Mouse (Mus musculus): Measurements from ENCODE around the gene Sidt2.

Sidt2 gene

GRCm38 (mm10) chr9:45955107-45955963 is at the start of gene Sidt2:
TSS of gene Sidt2 (minus strand) at chr9:45955258.
- DNase-seq (ENCODE audit: low spot score in 2 of 2) = peak; percentile 89 to 90

- no peak for DNase-seq (ENCODE audit: low spot score in 2 of 2)
These were observed 49.5 kb upstream of the Sidt2 start for GRCm38 (mm10) chr9:46004529-46004928.

GRCm38 (mm10) chr9:46003729-46004128 is 48.7 kb upstream of the Sidt2 start:
- peak; percentile 48 to 55 for DNase-seq (ENCODE audit: low spot score in 2 of 2)

GRCm38 (mm10) chr9:45999009-45999408 is 44.0 kb upstream of the Sidt2 start:
- no peak for DNase-seq (ENCODE audit: low spot score in 2 of 2)

GRCm38 (mm10) chr9:45985229-45985567 is 30.1 kb upstream of the Sidt2 start:
- peak in 1 of 2 experiments; percentile 19 for DNase-seq (ENCODE audit: low spot score in 2 of 2)

- peak; percentile 87 for DNase-seq (ENCODE audit: low spot score in 2 of 2)
These were observed 29.6 kb upstream of the Sidt2 start for GRCm38 (mm10) chr9:45984409-45985228.

- peak in 1 of 2 experiments; percentile 14 for DNase-seq (ENCODE audit: low spot score in 2 of 2)
These were observed 28.8 kb upstream of the Sidt2 start for GRCm38 (mm10) chr9:45983676-45984408.

- DNase-seq (ENCODE audit: low spot score in 2 of 2) = no peak
These were observed 26.3 kb upstream of the Sidt2 start for GRCm38 (mm10) chr9:45981331-45981730.

GRCm38 (mm10) chr9:45980611-45981010 is 25.6 kb upstream of the Sidt2 start:
- no peak for DNase-seq (ENCODE audit: low spot score in 2 of 2)

GRCm38 (mm10) chr9:45979778-45980177 is 24.7 kb upstream of the Sidt2 start:
- DNase-seq (ENCODE audit: low spot score in 2 of 2) = no peak

- DNase-seq (ENCODE audit: low spot score in 2 of 2) = no peak
These were observed 21.8 kb upstream of the Sidt2 start for GRCm38 (mm10) chr9:45976884-45977283.

GRCm38 (mm10) chr9:45963577-45963976 is 8.5 kb upstream of the Sidt2 start:
- no peak for DNase-seq (ENCODE audit: low spot score in 2 of 2)

GRCm38 (mm10) chr9:45961855-45962254 is 6.8 kb upstream of the Sidt2 start:
- peak in 1 of 2 experiments; percentile 24 for DNase-seq (ENCODE audit: low spot score in 2 of 2)

GRCm38 (mm10) chr9:45959661-45960060 is 4.6 kb upstream of the Sidt2 start:
- peak in 1 of 2 experiments; percentile 24 for DNase-seq (ENCODE audit: low spot score in 2 of 2)

GRCm38 (mm10) chr9:45958851-45959250 is 3.8 kb upstream of the Sidt2 start:
- no peak for DNase-seq (ENCODE audit: low spot score in 2 of 2)

- no peak for DNase-seq (ENCODE audit: low spot score in 2 of 2)
These were observed 3.1 kb upstream of the Sidt2 start for GRCm38 (mm10) chr9:45958023-45958670.

GRCm38 (mm10) chr9:45954294-45955106 is 558 bp downstream of the Sidt2 start:
- DNase-seq (ENCODE audit: low spot score in 2 of 2) = peak in 1 of 2 experiments; percentile 52

- DNase-seq (ENCODE audit: low spot score in 2 of 2) = no peak
These were observed 1.4 kb downstream of the Sidt2 start for GRCm38 (mm10) chr9:45953511-45954293.

- no peak for DNase-seq (ENCODE audit: low spot score in 2 of 2)
These were observed 2.2 kb downstream of the Sidt2 start for GRCm38 (mm10) chr9:45952890-45953289.

- DNase-seq (ENCODE audit: low spot score in 2 of 2) = no peak
These were observed 3.0 kb downstream of the Sidt2 start for GRCm38 (mm10) chr9:45952057-45952456.

All from spleen, postnatal 36 days (tissue).